Mouse (Mus musculus) kidney, postnatal 0 days (tissue): ENCODE measurements around the gene Plcb1. TPM values are rescaled to one million over a fixed set of nuclear protein-coding genes. Genes with fewer than 3 reads are reported as not detected.
A peak's percentile ranks its signal among the peaks of the same experiment; 100 is the strongest.

ENCODE experiments used
- ATAC-seq: fragments of 200-750 bp; cut with Nextera tagmentation; replicated peaks from 2 replicates; pipeline ENCODE4 v1.8.0; 2017; ENCODE audit warnings: low read depth, moderate number of reproducible peaks, moderate TSS enrichment, moderate library complexity; ENCODE audit not compliant: low FRiP score
- DNase-seq: peaks from one replicate; pipeline ENCODE4 v3.0.0-alpha.2; 2016; ENCODE audit warnings: low spot score
- H3K27ac ChIP-seq: fragments of 300-500 bp; sonication (generic); 2 replicates; pipeline ENCODE4 v1.5.1; 2014; ENCODE audit warnings: mild to moderate bottlenecking
- H3K27me3 ChIP-seq: fragments of 300-500 bp; sonication (generic); 2 replicates; pipeline ENCODE4 v1.6.1; 2014; ENCODE audit warnings: low read length, mixed read lengths; ENCODE audit not compliant: insufficient read depth
- H3K36me3 ChIP-seq: fragments of 300-500 bp; sonication (generic); 2 replicates; pipeline ENCODE4 v1.6.1; 2014; ENCODE audit warnings: low read length, mixed read lengths; ENCODE audit not compliant: insufficient read depth
- H3K4me1 ChIP-seq: fragments of 300-500 bp; sonication (generic); replicated peaks from 2 replicates; pipeline ENCODE4 v1.6.1; 2014; ENCODE audit warnings: antibody characterized with exemption, low read length, mixed read lengths; ENCODE audit not compliant: insufficient read depth
- H3K4me2 ChIP-seq: fragments of 300-500 bp; sonication (generic); 2 replicates; pipeline ENCODE4 v1.6.1; 2014; ENCODE audit warnings: mild to moderate bottlenecking, low read length, moderate library complexity, mixed read lengths
- H3K4me3 ChIP-seq: fragments of 300-500 bp; sonication (generic); replicated peaks from 2 replicates; pipeline ENCODE4 v1.5.1; 2014; ENCODE audit warnings: low read depth, low read length
- H3K9ac ChIP-seq: fragments of 300-500 bp; sonication (generic); 2 replicates; pipeline ENCODE4 v1.6.1; 2014; ENCODE audit warnings: low read depth, low read length
- H3K9me3 ChIP-seq: fragments of 300-500 bp; sonication (generic); replicated peaks from 2 replicates; pipeline ENCODE4 v1.6.1; 2016; ENCODE audit warnings: low read length, inconsistent platforms, mixed read lengths
- CTCF ChIP-seq: IDR thresholded peaks from 2 replicates; pipeline ENCODE4 v1.5.1; 2016; ENCODE audit warnings: antibody characterized with exemption, low read depth, mild to moderate bottlenecking, moderate library complexity
- WGBS: fragments of 180-500 bp; shearing (Covaris S2); extraction: QIAGEN DNeasy Blood & Tissue Kit; methylation state at CpG from one replicate; pipeline ENCODE4 v1.1.7; 2014; 5-methylcytosine and 5-hydroxymethylcytosine counted together
- polyA plus RNA-seq: library from polyadenylated mRNA; unstranded; fragments of >200 nt; fragmentation: Nextera tagmentation; extraction: Ambion mirVana; gene quantifications from 2 replicates; pipeline ENCODE4 v1.2.1, GENCODE M21; 2015

The Plcb1 gene
- 20.8 and 23.1 TPM in 2 replicates for polyA plus RNA-seq

DNA sequence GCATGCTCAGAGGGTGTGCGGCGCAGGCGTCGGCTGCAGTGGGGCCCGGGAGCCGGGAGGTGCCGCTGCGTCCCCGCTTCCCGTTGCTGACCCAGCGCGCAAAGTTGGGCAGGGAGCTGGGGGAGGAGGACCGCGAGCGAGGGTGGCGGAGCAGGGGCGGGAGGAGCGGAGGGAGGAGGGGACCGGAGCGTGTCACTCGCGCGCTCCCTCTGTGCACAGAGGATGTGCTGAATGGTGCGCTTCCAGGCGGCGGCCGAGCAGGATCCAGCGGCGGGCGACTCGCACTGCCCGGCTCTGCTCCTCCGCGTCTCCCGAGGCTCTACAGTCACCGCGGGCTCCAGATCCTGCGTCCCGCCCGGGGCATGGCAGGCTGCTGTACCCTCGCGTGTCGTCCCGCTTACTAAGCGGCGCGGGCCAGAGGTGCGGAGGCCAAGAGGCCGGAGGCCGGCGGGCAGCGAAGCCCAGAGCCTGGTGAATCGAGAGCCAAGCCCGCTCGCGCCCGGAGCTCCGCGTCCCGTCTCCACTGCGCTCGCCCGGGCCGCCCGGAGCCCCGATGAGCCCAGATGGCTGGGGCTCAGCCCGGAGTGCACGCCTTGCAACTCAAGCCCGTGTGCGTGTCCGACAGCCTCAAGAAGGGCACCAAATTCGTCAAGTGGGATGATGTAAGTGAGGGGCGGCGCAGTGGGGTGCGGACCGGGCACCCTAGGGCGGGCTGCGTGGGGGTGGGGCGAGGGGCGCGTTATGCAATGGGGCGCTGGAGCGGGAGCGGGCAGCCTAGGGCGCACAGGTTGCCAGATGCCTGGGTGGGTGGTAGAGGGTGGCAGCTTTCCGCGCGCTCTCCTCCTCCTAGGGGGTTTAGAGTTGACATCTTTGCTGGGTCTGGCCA, at the start of gene Plcb1:
TSS of gene Plcb1 (plus strand) at position 98 of the 886 bp plus-strand sequence.
- peak within 1 kb of the TSS; percentile 44; the same call in 1 of the 2 replicates for H3K27ac ChIP-seq
- under 1% methylated on average over 75 of the region's 88 CpGs for WGBS
- no peaks in the 10 kb centered on the region for H3K36me3 ChIP-seq
- peak within 1 kb of the TSS; percentile 74 for H3K9ac ChIP-seq
- DNase-seq (peak; percentile 93), ATAC-seq (peak; percentile 95)
- no peaks in the 10 kb centered on the region for H3K27me3 ChIP-seq
- no peaks in the 10 kb centered on the region for H3K9me3 ChIP-seq
- no peaks in the 10 kb centered on the region for H3K4me1 ChIP-seq
- TF ChIP-seq CTCF = peak; percentile 92
- H3K4me3 ChIP-seq = peak within 1 kb of the TSS; percentile 75
- H3K4me2 ChIP-seq = peak within 1 kb of the TSS; percentile 94

DNA sequence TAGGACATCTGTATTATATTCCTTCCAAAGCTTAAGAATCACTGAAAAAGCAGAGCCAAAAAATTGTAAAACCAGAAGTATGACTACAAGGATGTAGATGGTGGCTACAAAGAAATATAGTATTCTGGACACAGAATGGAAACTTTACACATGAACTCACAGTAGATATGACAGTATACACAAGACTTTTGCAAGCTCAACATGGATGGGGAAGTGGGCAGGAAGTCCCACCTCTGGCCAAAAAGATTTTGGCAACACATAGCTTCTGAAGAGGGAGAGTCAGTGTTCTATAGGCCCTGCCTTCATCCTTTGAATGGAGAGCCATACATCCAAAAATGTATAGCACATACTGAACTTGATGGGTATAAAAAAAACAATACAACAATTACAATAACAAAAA, 30.3 kb upstream of the Plcb1 start:
- H3K9ac ChIP-seq = no peak overlapping the region
- no peaks in the 10 kb centered on the region for H3K4me1 ChIP-seq
- no peak for TF ChIP-seq CTCF
- no peak overlapping the region for H3K4me3 ChIP-seq
- no peak for ATAC-seq
- H3K27me3 ChIP-seq = no peaks in the 10 kb centered on the region
- H3K27ac ChIP-seq = no peak overlapping the region
- H3K4me2 ChIP-seq = no peak overlapping the region
- no peaks in the 10 kb centered on the region for H3K9me3 ChIP-seq
- DNase-seq = no peak
- H3K36me3 ChIP-seq = no peaks in the 10 kb centered on the region

DNA sequence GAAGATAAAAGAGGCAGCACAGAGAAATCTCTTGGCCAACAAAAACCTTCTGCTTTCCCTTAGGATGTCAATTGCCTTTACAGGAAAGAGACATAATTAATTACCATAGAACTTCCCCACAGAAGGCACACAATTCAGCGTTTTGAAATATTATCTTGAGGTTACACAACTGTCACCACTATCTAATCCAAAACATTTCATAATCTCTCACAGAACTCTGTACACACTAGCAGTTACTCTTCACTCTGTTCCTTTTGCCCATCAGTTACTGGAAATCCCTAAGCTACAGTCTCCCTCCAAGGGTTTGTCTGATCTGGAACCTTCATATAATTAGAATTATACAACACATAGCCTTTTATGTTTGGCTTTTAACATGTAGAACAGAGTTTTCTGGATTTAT, 29.8 kb upstream of the Plcb1 start:
- H3K27me3 ChIP-seq = no peaks in the 10 kb centered on the region
- H3K27ac ChIP-seq = no peak overlapping the region
- ATAC-seq (no peak), DNase-seq (no peak)
- H3K9ac ChIP-seq = no peak overlapping the region
- no peak overlapping the region for H3K4me3 ChIP-seq
- WGBS = 35% methylated on average over 1 of the region's 1 CpGs
- no peaks in the 10 kb centered on the region for H3K9me3 ChIP-seq
- no peak for TF ChIP-seq CTCF
- no peaks in the 10 kb centered on the region for H3K4me1 ChIP-seq
- no peaks in the 10 kb centered on the region for H3K36me3 ChIP-seq
- H3K4me2 ChIP-seq = no peak overlapping the region

DNA sequence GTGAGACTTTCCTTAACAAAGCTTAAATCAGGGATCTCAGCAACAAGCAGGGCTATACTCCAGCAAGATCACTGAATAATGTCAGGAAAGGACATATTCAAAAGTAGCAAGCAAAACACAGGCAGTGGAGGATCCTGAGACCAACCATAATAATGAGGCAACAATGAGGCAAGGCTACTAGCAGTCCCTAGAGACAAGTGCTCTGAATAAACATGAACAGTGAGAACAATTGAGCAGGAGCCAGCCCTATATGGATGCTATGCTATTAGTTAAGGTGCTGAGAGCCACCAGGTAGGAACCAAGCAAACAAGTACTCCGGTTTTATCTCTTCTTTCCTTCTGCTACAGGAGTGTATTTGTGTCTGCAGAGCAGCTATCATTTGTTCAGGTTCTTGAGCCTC, 24.8 kb upstream of the Plcb1 start:
- no peak overlapping the region for H3K9ac ChIP-seq
- 93% methylated on average over 1 of the region's 1 CpGs for WGBS

DNA sequence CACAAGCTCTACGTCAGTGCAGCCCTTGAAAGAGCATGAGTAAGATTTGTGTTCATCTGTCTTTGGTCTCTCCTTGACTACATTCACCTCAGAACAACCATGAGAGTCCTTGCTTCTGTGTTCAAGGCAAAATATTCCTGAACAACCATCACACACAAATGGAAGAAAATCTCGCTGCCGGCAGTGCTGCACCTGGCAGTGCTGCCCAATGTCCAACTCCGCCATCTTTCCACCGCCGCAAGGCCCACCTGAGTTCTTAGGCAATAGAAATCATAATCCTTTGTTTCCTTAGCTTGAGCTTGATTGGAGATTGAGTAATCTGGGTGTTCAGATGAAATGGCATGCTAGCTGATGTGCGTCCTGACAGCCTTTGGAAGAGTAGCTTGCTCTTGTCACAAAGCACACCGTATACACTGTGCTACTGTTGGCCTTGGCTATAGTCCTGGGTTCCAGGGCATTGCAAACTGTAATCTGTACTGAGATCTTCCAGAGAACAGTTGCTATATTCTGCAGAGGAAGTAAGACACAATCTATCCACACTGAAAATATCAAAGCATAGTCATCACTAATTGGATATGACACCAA, 22.4 kb upstream of the Plcb1 start:
- no peak for DNase-seq
- Histone ChIP-seq H3K9ac (no peak overlapping the region), H3K27ac (no peak overlapping the region), H3K4me2 (no peak overlapping the region), H3K4me1 (no peaks in the 10 kb centered on the region), H3K9me3 (no peaks in the 10 kb centered on the region), H3K36me3 (no peaks in the 10 kb centered on the region), H3K27me3 (no peaks in the 10 kb centered on the region), H3K4me3 (no peak overlapping the region)
- TF ChIP-seq CTCF = no peak
- no peak for ATAC-seq
- 97% methylated on average over 8 of the region's 8 CpGs for WGBS

More for the DNA sequence above, 24.8 kb upstream of the Plcb1 start:
- H3K27me3 ChIP-seq = no peaks in the 10 kb centered on the region
- no peak for TF ChIP-seq CTCF
- H3K4me2 ChIP-seq = no peak overlapping the region
- H3K9me3 ChIP-seq = no peaks in the 10 kb centered on the region
- H3K27ac ChIP-seq = no peak overlapping the region
- ATAC-seq (no peak), DNase-seq (no peak)
- no peaks in the 10 kb centered on the region for H3K36me3 ChIP-seq
- no peak overlapping the region for H3K4me3 ChIP-seq
- H3K4me1 ChIP-seq = no peaks in the 10 kb centered on the region

DNA sequence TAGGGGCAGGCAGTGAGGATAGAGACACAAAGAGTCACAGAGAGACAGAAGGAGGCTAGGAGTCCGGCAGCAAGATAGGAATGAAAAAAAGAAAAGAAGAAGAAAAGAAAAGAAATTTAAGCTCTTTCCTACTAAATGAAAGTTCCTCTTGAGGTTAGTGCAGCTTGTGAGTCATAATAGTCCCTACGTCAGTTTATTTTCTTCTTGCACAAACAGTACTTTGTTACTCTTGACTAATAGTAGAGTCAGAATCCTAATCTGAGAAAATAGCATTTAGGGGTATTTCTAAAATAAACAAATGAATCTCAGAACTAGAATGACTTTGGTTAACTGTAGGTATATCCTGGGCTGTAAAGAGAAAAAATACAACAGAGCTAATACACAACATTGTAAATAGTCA, 21.4 kb upstream of the Plcb1 start:
- Histone ChIP-seq H3K9me3 (no peaks in the 10 kb centered on the region), H3K4me2 (no peak overlapping the region), H3K27ac (no peak overlapping the region), H3K9ac (no peak overlapping the region), H3K27me3 (no peaks in the 10 kb centered on the region), H3K4me1 (no peaks in the 10 kb centered on the region), H3K36me3 (no peaks in the 10 kb centered on the region), H3K4me3 (no peak overlapping the region)
- TF ChIP-seq CTCF = no peak
- no peak for DNase-seq
- ATAC-seq = no peak
- 88% methylated on average over 2 of the region's 2 CpGs for WGBS
